Mouse (Mus musculus) hindbrain, embryonic 10.5 days (tissue): ENCODE measurements around the gene Carmil1. TPM values are rescaled to one million over a fixed set of nuclear protein-coding genes. Genes with fewer than 3 reads are reported as not detected.
A peak's percentile ranks its signal among the peaks of the same experiment; 100 is the strongest.
"Not testable (repeated sequence)": the region's sequence is repeated elsewhere in the genome, so short reads cannot be mapped to it uniquely, and the experiment has no call there.

Source experiments
- DNase-seq: peaks from one replicate; pipeline ENCODE4 v3.0.0-alpha.2; 2017; ENCODE audit warnings: low spot score
- H3K27ac ChIP-seq: fragments of 300-500 bp; sonication (generic); 2 replicates; pipeline ENCODE4 v1.5.1; 2016; ENCODE audit warnings: mild to moderate bottlenecking, moderate library complexity
- H3K27me3 ChIP-seq: fragments of 300-500 bp; sonication (generic); 2 replicates; pipeline ENCODE4 v1.6.1; 2016; ENCODE audit warnings: mild to moderate bottlenecking; ENCODE audit not compliant: poor library complexity, insufficient read depth, severe bottlenecking
- H3K36me3 ChIP-seq: fragments of 300-500 bp; sonication (generic); 2 replicates; pipeline ENCODE4 v1.6.1; 2016; ENCODE audit warnings: mild to moderate bottlenecking, moderate library complexity
- H3K4me1 ChIP-seq: fragments of 300-500 bp; sonication (generic); replicated peaks from 2 replicates; pipeline ENCODE4 v1.6.1; 2016; ENCODE audit warnings: mild to moderate bottlenecking
- H3K4me3 ChIP-seq: fragments of 300-500 bp; sonication (generic); 2 replicates; pipeline ENCODE4 v1.5.1; 2016; ENCODE audit warnings: mild to moderate bottlenecking, moderate library complexity
- H3K9me3 ChIP-seq: fragments of 300-500 bp; sonication (generic); 2 replicates; pipeline ENCODE4 v1.6.1; 2016; ENCODE audit warnings: mild to moderate bottlenecking, moderate library complexity
- WGBS: fragments of 180-500 bp; shearing (Covaris S2); methylation state at CpG from one replicate; pipeline ENCODE4 v1.1.7; 2016; 5-methylcytosine and 5-hydroxymethylcytosine counted together
- polyA plus RNA-seq: library from polyadenylated mRNA; unstranded; fragments of >200 nt; fragmentation: Nextera tagmentation; extraction: Ambion mirVana; gene quantifications from 2 replicates; pipeline ENCODE4 v1.2.1, GENCODE M21; 2016

Gene Carmil1
- polyA plus RNA-seq, 1 experiment from 2014 or later: 20.0 TPM

- H3K27ac ChIP-seq: no peak overlapping the region
- DNase-seq: no peak
- H3K4me3 ChIP-seq: no peak overlapping the region
- no peaks in the 10 kb centered on the region for H3K4me1 ChIP-seq
- 79% methylated on average over 6 of the region's 6 CpGs for WGBS
- H3K9me3 ChIP-seq: no peaks in the 10 kb centered on the region
- H3K27me3 ChIP-seq: no peaks in the 10 kb centered on the region
- H3K36me3 ChIP-seq: no peaks in the 10 kb centered on the region
Measured at GRCm38 (mm10) chr13:24125865-24126264, 154.7 kb downstream of the Carmil1 start.

DNA sequence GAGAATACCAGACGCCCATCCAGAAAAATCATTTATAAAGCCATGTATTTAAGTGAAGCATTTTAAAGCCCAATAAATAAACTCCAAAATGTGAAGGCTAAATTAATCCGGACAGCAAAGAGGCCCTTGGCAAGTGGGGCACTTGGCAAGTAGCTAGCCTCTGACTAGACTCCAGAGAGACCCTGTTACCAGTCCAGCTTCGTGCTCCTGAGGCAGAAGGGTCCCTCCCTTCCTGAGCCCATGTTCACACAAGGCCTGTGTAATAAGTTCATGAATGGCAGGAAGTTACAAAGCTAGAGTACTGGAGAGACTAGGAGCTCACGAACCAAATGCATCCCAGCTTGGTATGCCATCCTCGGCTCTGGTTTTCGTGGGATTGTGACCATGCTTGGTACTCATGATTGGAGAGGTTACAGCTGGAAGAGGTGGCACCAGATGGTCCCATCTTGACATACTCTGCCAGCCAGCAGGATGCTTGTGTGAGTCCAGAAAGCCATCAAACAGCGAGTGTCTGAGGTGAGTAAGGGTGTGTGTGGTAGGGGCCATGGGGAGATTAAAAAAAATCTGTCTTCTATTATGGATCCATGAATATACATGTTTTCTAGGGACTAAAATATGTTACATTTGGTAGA is 163.3 kb downstream of the Carmil1 start:
- no peak for DNase-seq
- 86% methylated on average over 7 of the region's 7 CpGs for WGBS
- Histone ChIP-seq H3K27ac (no peak overlapping the region), H3K36me3 (peaks cover 3% of the 10 kb centered on the region; the same call in 1 of the 2 replicates), H3K27me3 (no peaks in the 10 kb centered on the region), H3K4me3 (no peak overlapping the region), H3K9me3 (no peaks in the 10 kb centered on the region), H3K4me1 (no peaks in the 10 kb centered on the region)

DNA sequence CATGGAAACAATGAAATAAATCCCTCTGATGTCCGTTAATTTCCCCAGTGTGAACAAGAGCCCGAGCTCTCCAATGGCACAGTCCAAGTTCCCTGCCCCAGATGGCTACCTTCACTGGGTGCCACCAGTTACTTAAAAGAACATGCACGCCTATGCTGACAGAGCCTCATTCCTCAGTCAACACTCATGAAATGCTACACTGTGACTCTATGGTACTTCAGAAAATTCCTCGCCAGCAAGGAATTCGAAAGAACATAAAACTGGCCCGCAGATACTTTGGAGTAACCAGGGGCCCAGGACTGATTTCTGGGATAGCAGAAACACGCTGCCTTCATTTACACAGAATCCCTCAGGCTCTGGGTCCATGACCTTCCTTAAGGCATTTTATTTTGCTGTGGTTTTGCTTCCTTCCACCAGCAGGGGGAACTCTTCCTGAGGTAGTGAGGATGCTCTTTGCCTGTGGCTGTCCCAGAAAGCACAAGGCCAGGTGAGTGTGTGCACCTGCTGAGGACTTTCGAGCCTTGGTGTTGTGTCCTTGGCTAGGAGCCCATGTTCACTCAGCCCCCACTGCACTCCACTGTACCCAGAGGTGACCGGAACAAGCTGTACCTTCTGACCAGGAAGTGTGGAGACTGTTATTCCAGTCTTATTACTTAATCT is 167.8 kb downstream of the Carmil1 start:
- 78% methylated on average over 9 of the region's 9 CpGs for WGBS
- peak; percentile 35 for DNase-seq
- H3K27ac ChIP-seq: no peak overlapping the region
- H3K4me1 ChIP-seq: no peaks in the 10 kb centered on the region
- no peaks in the 10 kb centered on the region for H3K36me3 ChIP-seq
- no peaks in the 10 kb centered on the region for H3K27me3 ChIP-seq
- H3K4me3 ChIP-seq: no peak overlapping the region
- no peaks in the 10 kb centered on the region for H3K9me3 ChIP-seq

DNA sequence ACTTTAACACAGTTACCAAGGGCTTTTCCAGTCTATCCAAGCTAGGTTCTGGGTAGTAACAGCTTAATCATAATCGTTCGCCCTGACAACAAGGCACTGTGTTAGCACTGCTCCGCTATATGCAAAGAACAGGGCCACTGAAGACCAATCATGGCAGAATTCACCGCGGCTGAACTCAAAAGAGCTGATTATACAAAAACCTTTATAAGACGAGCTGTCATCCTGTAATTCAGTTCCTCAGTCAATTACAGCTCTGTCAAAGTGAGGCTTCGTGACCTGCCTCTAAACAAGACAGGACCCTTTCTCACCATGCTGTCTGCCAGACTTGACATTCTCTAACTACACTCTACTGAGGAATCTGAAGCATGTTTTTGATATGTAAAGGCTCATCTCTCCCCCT is 170.3 kb downstream of the Carmil1 start:
- H3K4me1 ChIP-seq: no peaks in the 10 kb centered on the region
- H3K36me3 ChIP-seq: no peaks in the 10 kb centered on the region
- H3K27me3 ChIP-seq: no peaks in the 10 kb centered on the region
- H3K9me3 ChIP-seq: no peaks in the 10 kb centered on the region
- H3K27ac ChIP-seq: no peak overlapping the region
- H3K4me3 ChIP-seq: no peak overlapping the region
- DNase-seq: no peak
- 75% methylated on average over 7 of the region's 7 CpGs for WGBS

GRCm38 (mm10) chr13:24108282-24108681 is 172.3 kb downstream of the Carmil1 start:
- 76% methylated on average over 7 of the region's 7 CpGs for WGBS
- Histone ChIP-seq H3K27me3 (no peaks in the 10 kb centered on the region), H3K9me3 (no peaks in the 10 kb centered on the region), H3K4me3 (no peak overlapping the region), H3K36me3 (no peaks in the 10 kb centered on the region), H3K4me1 (no peaks in the 10 kb centered on the region), H3K27ac (no peak overlapping the region)
- no peak for DNase-seq

DNA sequence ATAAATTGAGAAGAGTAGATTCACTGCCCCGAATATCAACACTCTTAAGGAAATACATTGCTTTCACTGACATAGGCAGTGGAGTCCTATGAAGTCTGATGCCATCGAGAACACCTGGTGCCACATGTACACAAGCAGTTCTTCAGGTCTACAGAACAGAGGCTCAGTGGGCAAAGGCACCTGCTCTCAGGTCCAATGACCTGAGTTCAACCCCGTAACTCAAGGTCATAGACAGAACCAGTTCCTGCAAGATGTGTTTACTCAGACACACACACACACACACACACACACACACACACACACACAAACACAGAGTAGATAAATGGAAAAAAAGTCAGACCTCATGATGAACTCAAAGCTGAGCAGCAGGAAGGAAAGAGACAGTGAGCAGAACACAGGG is 173.5 kb downstream of the Carmil1 start:
- 93% methylated on average over 3 of the region's 3 CpGs for WGBS

DNA sequence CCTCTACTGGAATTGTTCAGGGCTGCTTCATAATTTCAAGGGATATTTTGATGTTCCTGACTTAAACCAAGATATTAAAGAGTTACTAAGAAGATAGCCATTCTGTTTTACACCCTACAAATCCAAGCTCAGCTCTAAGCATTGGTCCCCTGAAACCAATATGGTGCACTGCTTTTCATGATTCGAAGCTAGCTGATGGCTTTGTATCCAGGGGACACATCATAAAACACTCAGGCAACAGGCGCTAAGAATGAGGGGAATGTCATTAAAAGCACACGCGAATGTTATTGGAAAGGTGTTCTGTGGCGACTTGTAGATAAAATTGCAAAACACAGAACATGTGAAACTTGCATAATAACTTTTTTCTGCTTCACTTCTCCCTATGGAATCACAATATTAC is 174.8 kb downstream of the Carmil1 start:
- no peak for DNase-seq
- Histone ChIP-seq H3K36me3 (no peaks in the 10 kb centered on the region), H3K4me1 (no peaks in the 10 kb centered on the region), H3K4me3 (no peak overlapping the region), H3K27ac (no peak overlapping the region), H3K9me3 (no peaks in the 10 kb centered on the region), H3K27me3 (no peaks in the 10 kb centered on the region)
- 88% methylated on average over 5 of the region's 5 CpGs for WGBS

More for the DNA sequence above, 173.5 kb downstream of the Carmil1 start:
- no peaks in the 10 kb centered on the region for H3K27me3 ChIP-seq
- no peaks in the 10 kb centered on the region for H3K9me3 ChIP-seq
- no peak overlapping the region for H3K4me3 ChIP-seq
- no peak overlapping the region for H3K27ac ChIP-seq
- no peaks in the 10 kb centered on the region for H3K4me1 ChIP-seq
- DNase-seq: no peak
- no peaks in the 10 kb centered on the region for H3K36me3 ChIP-seq

DNA sequence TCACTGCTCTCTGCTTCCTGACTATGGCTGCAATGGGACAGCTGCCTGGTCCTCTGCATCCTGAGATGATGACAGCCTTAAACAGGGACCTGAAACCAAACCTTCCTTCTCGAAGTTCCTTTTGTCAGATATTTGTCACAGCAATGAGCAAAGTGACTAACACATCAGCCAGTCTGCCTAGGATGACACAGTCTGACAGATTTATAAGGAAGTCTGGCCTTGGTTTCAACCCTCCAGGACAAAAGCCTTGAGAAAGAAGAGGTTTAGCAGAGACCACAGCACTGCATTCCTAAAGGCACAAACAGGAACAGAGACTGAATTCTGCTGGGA is 175.3 kb downstream of the Carmil1 start:
- WGBS: 78% methylated on average over 1 of the region's 1 CpGs
- Histone ChIP-seq H3K4me1 (no peaks in the 10 kb centered on the region), H3K27ac (no peak overlapping the region)

GRCm38 (mm10) chr13:24104611-24105339 is 175.8 kb downstream of the Carmil1 start:
- not testable (repeated sequence) for H3K4me3 ChIP-seq, H3K4me1 ChIP-seq, H3K36me3 ChIP-seq, H3K27me3 ChIP-seq, H3K9me3 ChIP-seq, DNase-seq, H3K27ac ChIP-seq
- 76% methylated on average over 9 of the region's 9 CpGs for WGBS

More for the DNA sequence above, 175.3 kb downstream of the Carmil1 start:
- H3K4me3 ChIP-seq: no peak overlapping the region
- no peak for DNase-seq
- no peaks in the 10 kb centered on the region for H3K27me3 ChIP-seq
- H3K36me3 ChIP-seq: no peaks in the 10 kb centered on the region
- H3K9me3 ChIP-seq: no peaks in the 10 kb centered on the region

DNA sequence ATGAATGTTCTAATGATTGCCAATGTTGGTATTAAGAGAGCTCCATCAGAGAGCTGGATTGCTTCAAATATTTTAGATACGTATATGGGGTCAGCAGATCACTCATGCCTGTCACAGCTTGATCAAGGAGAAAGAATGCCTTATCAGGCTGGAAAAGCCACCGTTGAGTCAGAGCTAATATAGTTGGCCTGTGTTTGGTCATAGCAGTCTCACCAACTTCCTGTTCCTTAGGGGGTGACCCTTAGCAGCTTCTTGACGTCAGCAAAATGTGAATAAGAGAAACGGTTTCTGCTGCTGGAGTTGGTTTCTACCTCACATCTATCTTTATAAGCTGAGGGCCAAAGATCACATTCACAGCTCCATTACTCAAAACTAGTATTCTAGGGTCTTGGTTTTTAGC is 176.6 kb downstream of the Carmil1 start:
- no peak for DNase-seq
- no peak overlapping the region for H3K4me3 ChIP-seq
- no peaks in the 10 kb centered on the region for H3K27me3 ChIP-seq
- no peaks in the 10 kb centered on the region for H3K4me1 ChIP-seq
- no peaks in the 10 kb centered on the region for H3K36me3 ChIP-seq
- WGBS: 72% methylated on average over 4 of the region's 4 CpGs
- H3K9me3 ChIP-seq: no peaks in the 10 kb centered on the region
- no peak overlapping the region for H3K27ac ChIP-seq

DNA sequence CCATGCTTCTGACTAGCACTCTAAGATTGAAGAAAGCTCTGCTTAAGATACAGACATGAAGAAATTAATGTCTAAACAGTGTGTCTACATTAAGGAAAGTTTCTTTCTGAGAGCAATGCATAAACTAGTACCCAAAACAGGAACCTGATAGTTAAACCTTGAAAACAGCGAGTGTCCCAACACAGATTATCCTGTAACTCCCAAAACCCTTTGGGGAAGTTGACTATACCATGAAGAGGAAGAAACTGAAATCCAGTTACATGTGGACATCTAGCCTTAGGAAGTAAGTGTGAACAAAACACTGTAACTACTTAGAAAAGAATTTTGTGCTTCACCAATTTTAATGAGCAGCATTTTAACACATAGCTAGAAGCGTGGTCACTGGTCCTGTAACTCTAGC is 177.4 kb downstream of the Carmil1 start:
- no peaks in the 10 kb centered on the region for H3K9me3 ChIP-seq
- 86% methylated on average over 2 of the region's 2 CpGs for WGBS
- no peaks in the 10 kb centered on the region for H3K36me3 ChIP-seq
- H3K27ac ChIP-seq: no peak overlapping the region
- DNase-seq: no peak
- H3K4me3 ChIP-seq: no peak overlapping the region
- H3K4me1 ChIP-seq: no peaks in the 10 kb centered on the region
- no peaks in the 10 kb centered on the region for H3K27me3 ChIP-seq

DNA sequence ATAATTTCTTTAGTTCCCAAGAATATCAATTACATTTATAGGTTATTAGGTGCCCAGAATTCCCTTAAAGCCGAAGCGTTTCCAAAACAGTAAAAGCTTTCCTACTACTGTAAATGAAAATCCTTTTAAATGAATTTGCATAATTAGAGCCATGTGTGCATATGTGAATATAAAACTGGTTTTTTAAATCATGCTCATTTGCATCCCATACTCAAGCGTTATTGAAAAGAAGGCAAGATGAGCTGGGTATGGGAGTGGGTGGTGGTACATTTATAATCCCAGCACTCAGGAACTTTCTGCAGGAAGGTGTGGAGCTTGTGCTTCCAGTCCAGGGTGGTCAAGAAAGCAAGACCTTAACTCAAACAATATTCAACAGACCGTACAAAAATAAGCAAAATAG is 178.3 kb downstream of the Carmil1 start:
- Histone ChIP-seq H3K27me3 (no peaks in the 10 kb centered on the region), H3K4me1 (no peaks in the 10 kb centered on the region), H3K4me3 (no peak overlapping the region), H3K36me3 (no peaks in the 10 kb centered on the region), H3K9me3 (no peaks in the 10 kb centered on the region), H3K27ac (no peak overlapping the region)
- WGBS: 95% methylated on average over 4 of the region's 4 CpGs
- no peak for DNase-seq
